Mouse (Mus musculus) hindbrain, embryonic 12.5 days (tissue): ENCODE measurements around the gene Apbb1ip. TPM values are rescaled to one million over a fixed set of nuclear protein-coding genes. Genes with fewer than 3 reads are reported as not detected.

ENCODE experiments used
- polyA plus RNA-seq: library from polyadenylated mRNA; unstranded; fragments of >200 nt; fragmentation: Nextera tagmentation; extraction: Ambion mirVana; gene quantifications from 2 replicates; pipeline ENCODE4 v1.2.1, GENCODE M21; 2016

Apbb1ip gene
- polyA plus RNA-seq, 1 experiment from 2014 or later = 0.65 TPM

Other genes starting within 250 kb of the Apbb1ip start
- 50.7 and 58.5 TPM in 2 replicates for gene Gad2, start 151.9 kb upstream of the Apbb1ip start, polyA plus RNA-seq
- gene Pdss1, start 121.4 kb downstream of the Apbb1ip start, polyA plus RNA-seq = 19.1 and 24.4 TPM in 2 replicates